Mouse (Mus musculus) E14TG2a.4 (cell line): ENCODE results near the gene Gm45140.

Source experiments
- H3K27me3 ChIP-seq: 2 replicates; pipeline ENCODE4 v1.6.1; 2014; ENCODE audit warnings: low read length, control low read depth; ENCODE audit not compliant: insufficient read depth
- H3K36me3 ChIP-seq: 2 replicates; pipeline ENCODE4 v1.6.1; 2014; ENCODE audit warnings: low read length, control low read depth; ENCODE audit not compliant: insufficient read depth
- H3K4me1 ChIP-seq: replicated peaks from 2 replicates; pipeline ENCODE4 v1.6.1; 2014; ENCODE audit warnings: low read depth, low read length, control low read depth
- H3K4me3 ChIP-seq: replicated peaks from 2 replicates; pipeline ENCODE4 v1.5.1; 2014; ENCODE audit warnings: mild to moderate bottlenecking, low read length
- H3K9me3 ChIP-seq: 2 replicates; pipeline ENCODE4 v1.6.1; 2014; ENCODE audit warnings: low read length, control low read depth
- CTCF ChIP-seq: conservative IDR thresholded peaks from 2 replicates; pipeline ENCODE4 v1.5.1; 2014; ENCODE audit warnings: low read length
- NANOG ChIP-seq: IDR thresholded peaks from 2 replicates; pipeline ENCODE4 v1.6.1; 2014; ENCODE audit warnings: borderline replicate concordance, low read length, mixed read lengths
- POU5F1 ChIP-seq: IDR thresholded peaks from 2 replicates; pipeline ENCODE4 v1.6.1; 2014; ENCODE audit warnings: low read length, borderline replicate concordance

The Gm45140 gene

DNA sequence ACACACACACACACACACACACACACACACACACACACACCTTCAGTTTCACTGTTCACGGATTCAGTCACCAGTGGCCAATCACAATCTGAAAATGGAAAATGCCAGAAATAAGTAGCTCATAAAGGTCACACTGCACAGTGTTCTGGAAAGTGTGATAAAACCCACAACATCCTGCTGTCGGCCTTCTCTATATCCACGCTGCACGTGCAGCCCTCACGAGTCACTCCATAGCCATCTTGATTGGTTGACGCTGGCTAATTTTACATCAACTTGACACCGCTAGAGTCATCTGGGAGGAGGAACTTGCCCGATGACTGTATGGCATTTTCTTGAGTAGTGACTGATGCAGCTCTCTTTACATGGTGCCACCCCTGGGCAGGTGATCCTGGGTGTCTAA, 93.6 kb downstream of the Gm45140 start:
- Histone ChIP-seq H3K4me1 (no peaks in the 10 kb centered on the region; the same call in 1 of the 2 replicates), H3K27me3 (peaks cover 20% of the 10 kb centered on the region), H3K36me3 (no peaks in the 10 kb centered on the region), H3K9me3 (no peaks in the 10 kb centered on the region), H3K4me3 (no peak overlapping the region)
- TF ChIP-seq NANOG (no peak), POU5F1 (no peak), CTCF (no peak)

DNA sequence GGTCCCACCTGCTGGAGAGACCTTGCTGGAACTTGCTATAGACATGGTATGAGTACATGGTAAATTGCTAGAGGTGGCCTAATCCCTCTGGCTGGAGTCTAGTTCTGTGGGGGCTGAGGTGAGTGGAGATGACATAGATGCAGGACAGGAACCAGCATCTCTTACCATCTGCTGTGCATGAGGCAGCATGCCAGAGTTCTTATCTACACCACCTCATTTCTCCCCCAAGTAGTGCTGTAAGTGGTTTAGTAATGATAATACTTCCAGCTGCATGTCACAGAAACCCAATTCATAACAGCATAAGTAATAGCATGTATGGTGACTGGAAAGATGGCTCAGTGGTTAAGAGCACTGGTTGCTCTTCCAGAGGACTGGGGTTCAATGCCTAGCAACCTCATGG, 95.1 kb downstream of the Gm45140 start:
- H3K27me3 ChIP-seq, result peaks cover 32% of the 10 kb centered on the region
- H3K9me3 ChIP-seq, result no peaks in the 10 kb centered on the region
- H3K4me1 ChIP-seq, result no peaks in the 10 kb centered on the region; the same call in 1 of the 2 replicates
- TF ChIP-seq CTCF, result no peak
- no peak overlapping the region for H3K4me3 ChIP-seq
- no peaks in the 10 kb centered on the region for H3K36me3 ChIP-seq

DNA sequence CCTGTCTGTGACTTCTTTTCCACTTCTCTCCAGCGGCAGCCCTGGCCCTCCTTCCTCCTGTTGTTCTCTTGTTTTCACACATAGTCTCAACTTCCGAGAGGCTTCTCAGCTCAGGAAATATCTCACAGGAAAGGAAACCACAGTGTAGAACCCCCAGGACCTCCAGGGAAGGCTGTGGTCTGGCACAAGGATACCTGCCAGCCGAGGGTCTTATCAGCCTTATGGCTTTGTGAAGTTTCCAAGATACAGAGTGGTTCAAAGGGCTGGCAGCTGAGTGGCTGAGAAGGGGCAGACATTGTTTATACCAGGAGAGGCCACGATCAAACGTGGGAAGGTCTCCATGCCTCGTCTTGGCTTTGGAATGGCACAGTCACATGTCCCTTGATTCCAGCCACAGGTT, 95.7 kb downstream of the Gm45140 start:
- Histone ChIP-seq H3K4me1 (no peaks in the 10 kb centered on the region; the same call in 1 of the 2 replicates), H3K36me3 (no peaks in the 10 kb centered on the region), H3K27me3 (peaks cover 38% of the 10 kb centered on the region), H3K4me3 (no peak overlapping the region), H3K9me3 (no peaks in the 10 kb centered on the region; the same call in 1 of the 2 replicates)
- TF ChIP-seq NANOG (no peak), CTCF (no peak)
